Mouse (Mus musculus): Measurements from ENCODE around the gene Cmpk1.

DNA sequence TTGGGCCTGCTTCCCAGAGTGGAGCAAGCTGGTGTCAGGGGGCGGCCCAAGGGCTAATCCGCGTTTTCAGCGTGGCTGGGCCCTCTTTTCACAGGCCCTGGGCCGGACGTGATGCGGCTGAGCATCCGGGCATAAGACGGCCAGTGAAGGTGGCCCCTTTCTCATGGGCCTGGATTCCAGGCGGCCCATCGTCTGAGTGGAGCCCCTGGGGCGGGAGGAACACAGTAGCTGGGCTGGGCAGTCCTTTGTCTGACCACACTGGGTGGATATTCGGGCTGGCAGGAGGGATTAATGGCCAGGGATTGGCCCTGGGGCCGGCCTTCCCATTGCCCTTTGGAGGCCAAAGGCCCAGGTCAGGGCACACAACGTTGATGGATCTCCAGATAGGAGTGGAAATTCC is 57.9 kb downstream of the Cmpk1 start:
- TF ChIP-seq CTCF (IDR thresholded peaks at IDR 0.05; ENCODE audit: low read depth, low read length) = no peak
- no peak for TF ChIP-seq POLR2A (IDR thresholded peaks at IDR 0.05; ENCODE audit: borderline replicate concordance, low read depth, low read length)

Data from bone marrow macrophage, adult 2 months (primary cell).